Mouse (Mus musculus) gastrocnemius, adult 18-20 months (tissue): ENCODE measurements around the gene Lyg2. TPM values are rescaled to one million over a fixed set of nuclear protein-coding genes. Genes with fewer than 3 reads are reported as not detected.
A peak's percentile ranks its signal among the peaks of the same experiment; 100 is the strongest.

Experiments
- DNase-seq: peaks from one replicate; pipeline ENCODE4 v3.0.0; 2021; ENCODE audit warnings: low spot score
- total RNA-seq, 2 experiments: library from RNA; stranded (reverse); gene quantifications; 2 replicates each; pipeline ENCODE4 v1.2.3; 2021

Lyg2 gene
- total RNA-seq, 2 experiments from 2014 or later = not detected

DNA sequence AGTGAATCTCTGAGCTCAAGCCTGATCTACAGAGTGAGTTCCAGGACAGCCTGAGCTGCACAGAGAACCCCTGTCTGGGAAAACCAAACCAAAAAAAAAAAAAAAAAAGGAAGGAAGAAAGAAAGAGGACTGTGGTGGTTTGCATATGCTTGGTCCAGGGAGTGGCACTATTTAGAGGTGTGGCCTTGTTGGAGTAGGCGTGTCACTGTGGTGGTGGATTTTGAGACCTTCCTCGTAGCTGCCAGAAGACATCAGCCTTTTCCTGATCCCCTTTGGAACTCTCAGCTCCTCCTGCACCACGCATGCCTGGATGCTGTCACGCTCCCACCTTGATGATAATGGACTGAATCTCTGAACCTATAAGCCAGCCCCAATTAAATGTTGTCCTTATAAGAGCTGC lies 32.9 kb downstream of the Lyg2 start:
- no peak for DNase-seq

DNA sequence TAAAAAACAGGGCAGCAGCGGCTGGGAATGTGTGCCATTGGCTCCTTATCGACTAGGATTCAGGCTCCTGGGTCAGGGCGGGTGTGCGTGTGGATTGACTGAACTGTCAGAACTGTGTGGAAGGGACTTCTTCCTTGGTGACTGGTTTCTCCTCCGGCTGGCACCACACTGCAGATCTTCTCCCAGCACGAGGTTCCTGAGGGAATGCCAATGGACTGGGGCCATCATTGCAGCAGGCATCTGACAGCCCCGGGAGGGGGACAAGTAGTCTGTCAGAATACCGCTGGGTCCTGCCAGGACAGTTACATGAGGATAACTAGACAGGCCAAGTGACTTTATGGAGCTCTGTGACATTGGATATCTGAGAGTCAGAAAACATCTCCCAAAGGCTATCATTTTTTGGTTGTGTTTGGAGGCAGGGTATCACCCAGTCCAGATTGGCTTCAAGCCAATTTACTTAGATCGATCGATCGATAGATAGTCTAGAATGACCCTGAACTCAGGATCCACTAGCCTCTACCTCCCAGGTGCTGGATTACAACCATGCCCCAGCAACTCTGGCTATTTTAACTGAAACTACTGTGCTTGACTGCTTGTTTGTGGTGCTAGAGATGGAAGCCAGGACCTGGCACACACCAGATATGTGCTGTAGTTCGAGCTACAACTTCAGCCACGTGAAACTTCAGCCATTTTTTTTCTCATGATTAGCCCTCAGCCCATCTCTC lies 38.4 kb downstream of the Lyg2 start:
- no peak for DNase-seq

DNA sequence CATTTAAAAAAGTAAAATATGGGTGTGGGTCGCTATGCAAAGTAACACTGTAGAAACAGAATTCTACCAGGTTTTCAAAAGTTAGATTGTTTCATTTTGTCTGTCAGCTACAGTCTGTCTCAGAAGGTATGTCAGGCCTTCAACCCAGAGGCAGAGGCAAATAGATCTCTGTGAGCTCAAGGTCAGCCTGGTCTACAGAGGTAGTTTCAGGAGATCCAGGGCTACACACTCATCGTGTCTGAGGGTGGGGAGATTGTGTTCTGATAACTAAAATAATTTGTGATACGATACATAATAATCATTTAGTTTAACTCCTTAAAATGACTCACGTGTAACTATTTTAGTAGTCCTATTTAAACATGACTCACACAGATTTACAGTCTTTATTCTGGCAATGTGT lies 43.1 kb downstream of the Lyg2 start:
- no peak for DNase-seq

DNA sequence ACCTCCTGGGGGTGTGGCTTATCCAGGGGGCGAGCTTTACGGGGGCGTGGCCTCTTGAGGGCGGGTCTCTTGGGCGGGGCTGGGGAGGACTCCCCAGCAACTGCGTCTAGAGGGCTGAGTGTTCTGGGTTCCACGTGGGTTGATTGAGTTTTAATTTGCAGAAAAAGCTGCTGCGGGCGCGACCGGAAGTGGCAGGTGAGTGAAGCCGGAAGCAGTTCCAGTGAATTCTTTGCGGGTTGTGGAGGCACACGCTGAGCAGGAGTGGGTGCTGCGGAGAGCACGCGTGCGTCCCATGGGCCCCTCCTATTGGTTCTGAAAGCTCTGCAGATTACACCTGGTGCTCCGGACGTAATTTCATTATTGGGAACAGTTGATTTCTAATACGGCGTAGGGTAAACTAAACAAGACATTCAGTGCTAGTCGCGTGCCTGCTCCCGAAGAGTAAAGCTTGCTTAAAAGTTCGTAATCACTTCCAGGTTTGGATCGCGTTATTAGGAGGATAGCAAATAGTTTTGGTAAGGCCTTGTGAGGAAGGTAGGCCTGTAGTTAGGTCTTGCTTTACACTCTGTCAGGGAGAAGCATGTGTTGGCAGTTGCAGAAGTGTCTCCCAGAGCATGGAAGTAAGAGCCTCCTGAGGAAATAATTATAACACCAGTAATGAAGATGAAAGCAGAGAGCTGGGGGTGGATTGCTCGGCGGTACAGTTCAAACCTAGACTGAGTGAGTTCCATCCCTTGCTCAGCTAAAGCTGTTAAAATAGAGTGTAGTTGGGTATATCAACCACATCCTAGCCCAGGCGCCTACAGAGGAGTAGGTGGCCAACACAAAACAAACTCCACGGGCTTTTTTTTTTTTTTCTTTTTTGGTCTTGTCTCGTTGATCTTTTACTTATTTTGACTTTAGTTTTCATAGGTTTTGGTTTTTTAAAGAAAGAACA lies 43.9 kb downstream of the Lyg2 start:
- peak; percentile 75 for DNase-seq

DNA sequence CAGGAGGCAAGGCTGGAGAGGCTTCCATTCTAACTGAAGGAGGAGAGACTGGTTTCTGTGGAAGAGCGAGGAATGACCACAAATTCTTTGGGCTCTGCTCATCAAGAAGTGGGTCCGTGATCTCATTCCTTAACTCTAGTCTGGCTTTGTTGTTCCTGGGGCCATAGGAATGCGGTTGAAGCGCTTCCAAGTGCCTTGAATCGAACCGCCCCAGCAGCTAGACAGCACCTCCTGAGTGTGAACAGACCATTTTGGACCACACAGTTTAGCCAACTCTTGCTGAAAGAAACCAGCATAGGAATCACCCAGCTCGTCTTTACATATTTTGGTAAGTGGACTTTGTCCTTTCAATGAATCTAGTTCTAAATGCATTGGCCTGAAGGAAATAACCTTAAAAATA lies 44.6 kb downstream of the Lyg2 start, which contains the start of gene Lipt1:
Lipt1 (plus strand) TSS at position 35 of the 400 bp plus-strand sequence.
- no peak for DNase-seq

DNA sequence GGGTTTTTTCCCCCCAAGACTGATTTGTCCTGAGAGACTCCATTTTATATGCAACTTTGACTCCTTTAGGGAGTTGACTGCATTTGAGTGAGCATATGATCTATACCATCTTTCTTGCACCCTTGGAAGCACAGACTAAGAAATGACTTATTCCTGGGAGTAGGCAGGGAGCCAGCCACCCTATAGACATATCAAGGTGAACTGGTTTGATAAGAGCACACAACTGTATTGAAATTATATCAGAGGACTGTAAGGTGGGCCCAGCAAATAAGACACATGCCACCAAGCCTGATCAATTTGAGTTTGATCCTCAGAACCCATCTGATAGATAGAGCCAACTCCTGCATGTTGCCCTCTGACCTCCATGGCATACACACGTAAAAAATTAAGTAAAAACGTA lies 46.9 kb downstream of the Lyg2 start:
- DNase-seq = no peak

DNA sequence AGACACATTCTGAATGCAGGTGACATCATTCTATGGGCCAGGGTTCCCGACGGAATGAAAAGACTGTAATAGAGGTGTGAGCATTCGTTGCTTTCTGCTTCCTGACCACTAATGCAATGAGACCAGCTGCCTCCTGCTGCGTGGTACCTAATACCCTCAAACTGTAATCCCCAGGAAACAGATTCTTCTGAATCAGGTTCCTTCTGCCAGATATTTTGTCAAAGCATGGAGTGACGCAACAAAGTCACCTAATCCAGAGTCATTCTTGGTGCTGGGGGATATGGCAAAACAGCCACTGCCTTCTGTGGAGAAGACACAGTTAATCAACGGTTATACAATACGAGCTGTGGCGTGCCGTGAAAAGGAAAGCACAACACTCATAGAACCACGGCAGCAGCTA lies 47.7 kb downstream of the Lyg2 start:
- no peak for DNase-seq

DNA sequence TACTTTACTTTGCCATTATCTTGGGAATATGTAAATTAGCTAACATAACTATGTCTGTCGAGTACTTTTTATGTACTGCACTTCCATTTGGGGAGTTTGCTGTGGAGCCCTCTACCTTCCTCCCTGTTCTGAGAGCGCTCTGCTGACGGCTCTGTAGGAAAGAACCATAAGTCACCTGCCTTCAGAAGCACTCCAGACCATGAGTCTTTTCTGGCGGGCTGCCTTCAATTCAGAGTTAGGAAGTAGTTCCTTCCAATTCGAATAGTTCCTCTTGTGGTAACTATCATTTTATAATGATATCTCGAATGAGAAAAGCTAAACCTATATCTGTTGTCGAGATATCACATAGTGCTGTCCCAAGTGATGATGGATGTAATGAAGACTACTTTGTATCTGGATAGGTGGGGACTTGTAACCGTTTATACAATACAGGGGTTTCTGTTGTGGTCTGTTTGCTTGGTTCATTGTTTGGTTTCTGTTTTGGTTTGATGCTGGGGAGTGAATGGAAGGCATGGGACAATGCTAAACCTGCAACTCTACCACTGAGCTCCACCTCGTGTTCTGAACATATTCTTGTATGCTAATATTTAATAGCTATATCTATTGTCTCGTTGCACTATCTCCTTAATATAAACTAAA lies 48.5 kb downstream of the Lyg2 start:
- DNase-seq = no peak

DNA sequence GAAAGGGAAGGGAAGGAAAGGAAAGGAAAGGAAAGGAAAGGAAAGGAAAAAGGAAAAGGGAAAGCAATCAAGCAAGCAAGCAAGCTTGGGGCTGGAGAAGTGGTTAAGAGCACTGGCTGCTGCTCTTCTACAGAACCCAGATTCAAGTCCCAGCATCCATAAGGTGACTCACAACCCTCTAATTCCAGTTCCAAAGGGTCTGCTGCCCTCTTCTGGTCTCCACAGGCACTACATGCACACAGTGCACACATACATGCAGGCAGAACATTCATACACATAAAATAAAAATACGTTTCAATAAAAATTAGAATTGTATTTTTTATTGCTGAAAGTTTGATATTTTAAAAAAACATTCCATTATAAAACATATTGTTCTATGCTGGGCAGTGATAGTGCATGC lies 49.2 kb downstream of the Lyg2 start:
- peak; percentile 15 for DNase-seq

DNA sequence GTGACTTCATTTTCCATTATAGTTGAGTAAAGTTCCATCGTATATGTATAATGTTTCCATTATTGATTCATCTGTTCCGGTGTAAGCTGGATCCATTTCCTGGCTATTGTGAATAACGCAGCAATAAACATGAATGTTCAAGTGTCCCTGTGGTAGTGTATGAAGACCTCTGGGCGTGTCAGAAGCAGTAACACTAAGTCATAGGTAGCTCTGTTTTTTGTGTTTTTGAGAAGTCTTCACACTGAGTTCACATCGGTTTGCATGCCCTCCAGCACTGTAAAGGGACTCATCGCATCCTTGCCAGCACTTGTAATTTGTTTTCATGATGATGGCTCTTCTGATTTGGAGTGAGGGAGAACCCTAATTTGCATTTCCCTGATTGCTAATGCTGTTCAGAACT lies 50.0 kb downstream of the Lyg2 start, which contains the start of gene Tsga10:
Tsga10 (minus strand) TSS at position 144 of the 400 bp plus-strand sequence.
- no peak for DNase-seq

DNA sequence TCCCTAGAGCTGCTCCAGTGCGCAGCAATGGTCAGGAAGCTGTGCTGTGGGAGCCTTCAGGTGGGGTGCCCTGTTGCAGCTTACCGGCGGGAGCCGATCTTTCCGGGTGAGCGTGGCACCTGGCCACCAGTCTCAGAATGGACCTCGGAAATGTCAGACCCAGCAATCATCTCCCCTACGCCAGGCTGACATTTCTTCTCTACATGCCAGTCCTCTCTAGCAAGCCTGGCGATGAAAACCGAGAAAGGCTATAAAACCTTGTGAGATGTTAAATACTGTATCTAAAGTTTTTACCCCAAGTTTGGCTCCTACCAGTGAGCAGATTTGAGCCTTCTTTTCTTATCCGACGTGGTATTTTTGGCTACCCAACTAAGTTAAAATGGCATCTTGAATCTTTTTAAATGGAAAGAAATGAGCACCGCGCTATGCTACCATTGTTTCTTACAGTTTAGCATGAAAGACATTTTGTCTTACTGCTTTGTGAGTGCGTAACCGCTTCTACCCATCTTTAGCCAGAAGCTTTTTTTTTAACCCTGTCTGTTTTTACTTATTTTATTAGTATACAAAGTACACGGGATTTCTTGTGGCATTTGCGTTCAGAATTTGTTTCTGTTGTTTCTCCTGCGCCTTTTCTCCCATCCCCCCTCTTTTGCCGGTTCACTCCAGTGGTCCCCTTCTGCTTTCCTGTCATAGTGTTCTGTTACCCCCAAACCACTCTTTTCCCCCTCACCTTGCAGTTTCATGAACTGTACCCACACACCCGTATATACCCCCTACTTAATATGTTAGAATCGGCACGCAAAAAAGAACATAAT lies 50.7 kb downstream of the Lyg2 start:
- DNase-seq = no peak

DNA sequence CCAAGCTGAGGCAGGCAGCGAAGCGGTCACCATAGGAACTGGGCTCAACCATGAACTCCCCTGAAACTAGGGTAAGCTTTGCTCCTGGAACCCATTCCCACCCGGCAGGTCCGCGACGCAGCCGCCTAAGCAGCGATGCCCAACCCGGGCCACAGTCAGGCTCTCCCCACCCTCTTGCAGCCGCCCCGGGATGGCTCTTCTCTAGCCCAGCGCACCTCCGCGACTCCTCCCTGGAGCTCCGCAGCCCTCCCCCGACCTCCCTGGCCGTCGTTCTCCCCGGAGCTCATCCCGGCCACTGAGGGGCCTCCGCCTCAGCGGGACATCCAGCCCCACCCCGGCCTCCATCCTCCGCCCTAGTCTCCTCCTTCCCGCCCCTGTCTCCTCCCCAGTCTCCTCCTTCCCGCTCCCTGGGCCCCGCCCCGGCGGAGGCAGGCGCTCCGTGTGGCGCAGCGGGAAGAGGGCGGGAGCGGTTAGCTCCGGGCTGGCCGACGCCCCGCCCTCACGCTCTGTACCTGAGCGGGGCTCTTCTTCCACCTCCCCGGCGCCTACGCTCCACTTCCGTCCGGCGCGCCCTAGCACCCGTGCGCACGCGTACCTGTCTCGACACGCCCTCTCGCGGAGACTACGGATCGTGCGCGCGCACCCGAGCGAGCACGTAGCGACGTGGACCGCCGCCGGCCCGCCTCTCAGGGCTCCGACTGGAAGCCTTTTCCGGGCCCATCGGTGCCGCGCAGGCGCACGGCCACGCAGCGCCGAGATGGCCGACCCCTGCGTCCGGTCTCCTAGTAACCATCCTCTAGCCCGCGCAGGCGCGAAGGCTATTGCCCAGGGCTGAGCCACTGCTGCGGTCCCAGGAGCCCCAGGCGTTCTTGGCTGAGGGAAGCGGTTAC lies 51.5 kb downstream of the Lyg2 start:
- peak; percentile 99 for DNase-seq

Other genes with a start within 250 kb of the Lyg2 start
- under 1 TPM; 0.57 to 0.59 TPM for gene 2010300C02Rik, start 196.4 kb downstream of the Lyg2 start, total RNA-seq
- gene Tsga10, start 50.1 kb downstream of the Lyg2 start, total RNA-seq = 1 to 10 TPM; 6.8 to 8.7 TPM
- 10 to 100 TPM in 1 of 2 experiments, 1 to 10 TPM in 1; 9.6 to 10.3 TPM for gene Lipt1, start 44.8 kb downstream of the Lyg2 start, total RNA-seq
- 1 to 10 TPM in 1 of 2 experiments, under 1 TPM in 1; 0.71 to 1.4 TPM for gene Mitd1, start 26.1 kb downstream of the Lyg2 start, total RNA-seq
- gene Mrpl30, start 26.0 kb downstream of the Lyg2 start, total RNA-seq = 100 to 1,000 TPM; 269 to 291 TPM
- not detected for gene Lyg1, start 41.3 kb upstream of the Lyg2 start, total RNA-seq
- gene Txndc9, start 81.4 kb upstream of the Lyg2 start, total RNA-seq = 10 to 100 TPM; 28.9 to 35.5 TPM
- gene Eif5b, start 81.5 kb upstream of the Lyg2 start, total RNA-seq = 10 to 100 TPM; 46.7 to 58.9 TPM
- 10 to 100 TPM; 16.3 to 18.4 TPM for gene Rev1, start 213.3 kb upstream of the Lyg2 start, total RNA-seq